Mouse (Mus musculus) embryonic stem cell, embryonic (primary cell): ENCODE measurements around the gene Atxn2.

Experiments used
- CTCF ChIA-PET, 4 experiments: fragments of 300-600 bp in 2 of 4; fragments of 350-600 bp in 2 of 4; sonication (Branson Sonifier 250); formaldehyde crosslinking; loops; one replicate each; lab custom pipeline; 2022; ENCODE audit warnings: inconsistent platforms in 2 of 4; lab: Charles Lee
- POLR2A ChIA-PET, 4 experiments: fragments of 300-600 bp in 2 of 4; fragments of 350-600 bp in 2 of 4; sonication (Branson Sonifier 250); formaldehyde crosslinking; loops; one replicate each; lab custom pipeline; 2022; ENCODE audit warnings: antibody characterized with exemption in 4 of 4, inconsistent platforms in 1 of 4; lab: Charles Lee

Atxn2 gene

GRCm38 (mm10) chr5:121864330-121864729 is 153.2 kb downstream of the Atxn2 start:
- ChIA-PET POLR2A (interaction anchor here in 3 of 4 experiments (0.7 to 1.3 kb wide), 10 partner anchors 10 to 545 kb away, joined by 3 to 8 read pairs (median 3); no protein-coding TSS in a partner anchor), CTCF (interaction anchor here (0.5 to 1.3 kb wide), 13 partner anchors 8 to 466 kb away, joined by 3 to 4 read pairs (median 3); partner anchors contain the start of gene Sh2b3 (in 1 of the 4))
